Comparison of ENCODE assay signal across 23 mouse cellular contexts in genomic region chr13:98972090-98972489, GRCm38 (mm10). TPM values are rescaled to one million over a fixed set of nuclear protein-coding genes. Genes with fewer than 3 reads are reported as not detected.
"Had no signal": no experiment of that assay in that cellular context is flagged by ENCODE, and none has a peak within 500 bp of the region (broad histone marks: within the 10 kb centered on the region; RNA-seq: fewer than 3 reads in every experiment).

No protein-coding gene starts in this region.

- H3K9me3 ChIP-seq: neural tube, embryonic 13.5 days; neural tube, embryonic 15.5 days; stomach, embryonic 15.5 days had no signal

- DNase-seq: retina, postnatal 1 day; right cerebral cortex, adult 18-20 months; right cerebral cortex, postnatal 14 days; right cerebral cortex, postnatal 25 days; right cerebral cortex, postnatal 4 days; spleen, adult 18-20 months; thymus, adult 18-20 months; thymus, adult 2 months; thymus, postnatal 14 days; thymus, postnatal 36 days; thymus, postnatal 4 days had no signal

- H3K4me3 ChIP-seq: neural tube, embryonic 13.5 days; neural tube, embryonic 15.5 days; stomach, embryonic 15.5 days had no signal

- H3K4me1 ChIP-seq: neural tube, embryonic 13.5 days; stomach, embryonic 15.5 days had no signal

- H3K27ac ChIP-seq: neural tube, embryonic 13.5 days; neural tube, embryonic 15.5 days; stomach, embryonic 15.5 days; stomach, postnatal 0 days had no signal

- H3K9ac ChIP-seq: neural tube, embryonic 13.5 days; neural tube, embryonic 15.5 days; stomach, embryonic 15.5 days had no signal

- H3K4me2 ChIP-seq: neural tube, embryonic 13.5 days; neural tube, embryonic 15.5 days; stomach, embryonic 15.5 days had no signal

- H3K36me3 ChIP-seq: neural tube, embryonic 13.5 days; neural tube, embryonic 15.5 days; stomach, embryonic 15.5 days had no signal

- H3K27me3 ChIP-seq: neural tube, embryonic 13.5 days; neural tube, embryonic 15.5 days; stomach, embryonic 15.5 days had no signal

RNA-seq across cellular contexts. Expression of gene 1700024P04Rik, which starts 12.3 kb away (rescaled TPM):
- total RNA-seq: neutrophil, adult 5-6 weeks had no signal
- polyA plus RNA-seq: neural tube, embryonic 13.5 days; neural tube, embryonic 14.5 days; neural tube, embryonic 15.5 days; small intestine, adult 2 months; spleen, adult 2 months; stomach, embryonic 14.5 days; stomach, embryonic 15.5 days; stomach, embryonic 16.5 days; stomach, postnatal 0 days; thymus, postnatal 0 days; urinary bladder, adult 2 months had no signal
